Mouse (Mus musculus) adrenal gland, adult 18-20 months (tissue): ENCODE data around the gene Ppcdc. TPM values are rescaled to one million over a fixed set of nuclear protein-coding genes. Genes with fewer than 3 reads are reported as not detected.

ENCODE experiments used
- DNase-seq, 2 experiments: peaks; one replicate each; pipeline ENCODE4 v3.0.0; 2021 to 2022; ENCODE audit warnings: low spot score in 2 of 2
- total RNA-seq, 2 experiments: library from RNA; stranded (reverse); gene quantifications; 1 replicate in 1 of 2; 2 replicates in 1 of 2; pipeline ENCODE4 v1.2.3; 2021

Gene Ppcdc
- total RNA-seq, 2 experiments from 2014 or later, result 15.0 to 18.0 TPM

DNA sequence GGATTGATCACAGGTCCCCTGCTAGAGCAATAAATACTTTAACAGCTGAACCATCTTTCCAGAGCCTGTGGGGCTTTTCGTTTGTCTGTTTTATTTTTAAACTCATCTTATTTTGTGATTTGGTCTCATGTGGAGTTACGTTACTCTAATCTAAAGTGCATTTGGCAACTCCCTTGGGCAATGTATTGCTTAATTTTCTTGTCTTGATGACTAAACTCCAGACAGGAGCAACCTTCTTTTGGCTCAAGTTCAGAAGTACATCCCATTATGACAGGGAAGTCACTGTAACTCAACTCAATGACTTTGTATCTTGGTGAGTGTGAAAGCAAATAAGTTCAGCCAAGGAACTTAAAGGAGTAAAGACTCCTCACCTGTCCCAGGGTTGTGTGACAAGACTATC, 55.3 kb downstream of the Ppcdc start:
- DNase-seq, result no peak

DNA sequence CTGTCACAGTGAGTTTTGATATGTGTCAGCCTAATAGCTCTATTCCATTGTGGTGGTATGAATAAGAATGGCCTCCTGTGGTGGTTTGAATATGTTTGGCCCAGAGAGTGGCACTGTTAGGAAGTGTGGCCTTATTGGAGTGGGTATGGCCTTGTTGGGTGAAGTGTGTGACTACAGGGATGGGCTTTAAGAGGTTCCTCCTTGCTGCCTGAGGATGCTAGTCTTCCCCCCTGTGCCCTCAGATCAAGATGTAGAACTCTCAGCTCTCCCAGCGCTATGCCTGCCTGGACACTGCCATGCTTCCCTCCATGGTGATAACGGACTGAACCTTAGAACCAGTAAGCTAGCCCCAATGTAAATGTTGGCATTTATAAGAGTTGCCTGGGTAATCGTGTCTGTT, 78.9 kb downstream of the Ppcdc start:
- DNase-seq, result no peak

DNA sequence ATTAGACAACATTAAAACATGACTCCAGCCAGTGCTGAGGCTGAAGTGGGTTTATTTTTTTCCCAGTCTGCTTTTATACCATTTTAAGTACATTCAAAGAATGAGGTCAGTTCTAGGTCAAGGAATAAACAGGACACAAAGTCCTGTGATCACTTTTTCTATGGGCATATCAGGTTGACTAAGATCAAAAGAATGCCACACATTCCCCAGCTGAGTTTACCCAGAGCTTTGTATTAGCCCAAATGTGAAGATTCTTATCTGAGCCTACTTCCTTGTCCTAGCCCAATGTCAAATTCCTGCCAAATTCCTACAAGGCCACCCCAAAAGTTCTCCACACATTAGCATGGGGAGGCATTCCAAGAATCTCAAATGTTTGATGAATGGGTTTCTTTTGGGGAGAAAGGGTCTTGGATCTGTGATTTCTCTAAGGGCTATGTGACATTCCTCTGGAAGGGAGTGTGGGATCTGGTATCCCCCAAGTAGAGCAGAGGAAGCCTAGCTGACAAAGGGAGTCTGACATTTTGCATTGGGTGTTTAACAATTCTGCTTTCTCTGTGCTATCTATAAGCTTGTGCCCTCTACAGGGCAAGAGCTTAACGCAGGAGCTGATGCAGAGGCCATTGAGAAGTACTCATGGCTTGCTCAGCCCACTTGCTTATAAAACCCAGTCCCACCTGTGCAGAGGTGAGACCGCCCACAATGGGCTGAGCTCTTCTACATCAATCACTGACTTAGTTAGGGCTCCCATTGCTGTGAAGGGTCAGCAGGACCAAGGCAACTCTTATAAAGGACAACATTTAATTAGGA, 85.3 kb downstream of the Ppcdc start:
- no peak for DNase-seq

DNA sequence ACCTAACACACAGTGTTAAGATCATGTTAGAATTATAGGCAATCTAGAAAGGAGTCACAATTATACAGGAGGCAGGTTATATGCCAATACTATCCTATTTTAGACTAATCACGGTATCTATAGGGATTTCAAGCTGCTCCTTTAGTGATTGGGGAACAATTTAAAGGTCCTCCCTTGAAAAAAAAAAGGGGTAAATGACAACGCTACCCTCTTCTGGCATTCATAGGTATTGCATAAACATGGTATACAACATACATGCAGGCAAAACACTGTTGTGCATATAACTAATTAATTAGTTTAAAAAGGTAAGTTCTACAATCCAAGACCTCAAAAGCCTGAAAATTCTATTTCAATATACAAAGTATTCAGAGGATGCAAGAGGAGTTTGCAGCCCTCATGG, 88.6 kb downstream of the Ppcdc start:
- no peak for DNase-seq

DNA sequence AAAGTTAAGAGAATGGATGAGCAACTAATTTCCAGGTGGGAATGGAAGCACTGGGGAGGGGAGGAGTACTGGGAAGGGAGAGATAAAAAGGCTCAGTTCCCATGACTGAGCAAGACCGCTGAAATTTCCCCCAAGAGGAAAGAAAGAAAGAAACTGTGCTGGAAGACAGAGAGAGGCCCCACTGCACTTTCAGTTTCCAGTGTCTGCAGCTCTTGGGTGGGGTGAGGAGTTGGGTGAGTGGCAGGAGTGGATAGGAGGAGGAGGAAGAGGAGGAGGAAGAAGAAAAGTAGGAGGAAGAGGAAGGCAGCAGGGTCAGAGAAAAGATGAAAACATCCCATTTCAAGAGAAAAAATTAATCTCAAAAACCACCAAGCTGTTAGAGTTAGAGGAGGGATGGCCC, 94.0 kb downstream of the Ppcdc start:
- no peak for DNase-seq

DNA sequence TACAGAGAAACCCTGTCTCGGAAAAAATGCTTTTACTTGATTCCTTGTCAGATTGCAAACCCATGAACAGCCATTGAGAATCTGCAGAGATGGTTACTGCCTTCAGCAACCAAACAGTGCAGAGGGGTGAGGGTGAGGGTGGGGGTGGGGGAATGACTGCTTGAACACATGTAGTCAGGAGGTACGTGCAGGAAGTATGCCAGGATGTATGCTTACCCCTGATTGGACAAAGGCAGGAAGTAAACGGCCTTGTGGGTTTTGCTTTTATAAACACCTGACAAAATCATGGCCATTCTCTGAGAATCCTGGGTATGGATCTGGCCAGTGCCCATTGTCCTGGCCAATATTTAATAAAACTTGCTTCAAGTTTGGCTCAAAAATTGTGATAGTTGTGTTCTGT, 96.2 kb downstream of the Ppcdc start:
- DNase-seq, result no peak

DNA sequence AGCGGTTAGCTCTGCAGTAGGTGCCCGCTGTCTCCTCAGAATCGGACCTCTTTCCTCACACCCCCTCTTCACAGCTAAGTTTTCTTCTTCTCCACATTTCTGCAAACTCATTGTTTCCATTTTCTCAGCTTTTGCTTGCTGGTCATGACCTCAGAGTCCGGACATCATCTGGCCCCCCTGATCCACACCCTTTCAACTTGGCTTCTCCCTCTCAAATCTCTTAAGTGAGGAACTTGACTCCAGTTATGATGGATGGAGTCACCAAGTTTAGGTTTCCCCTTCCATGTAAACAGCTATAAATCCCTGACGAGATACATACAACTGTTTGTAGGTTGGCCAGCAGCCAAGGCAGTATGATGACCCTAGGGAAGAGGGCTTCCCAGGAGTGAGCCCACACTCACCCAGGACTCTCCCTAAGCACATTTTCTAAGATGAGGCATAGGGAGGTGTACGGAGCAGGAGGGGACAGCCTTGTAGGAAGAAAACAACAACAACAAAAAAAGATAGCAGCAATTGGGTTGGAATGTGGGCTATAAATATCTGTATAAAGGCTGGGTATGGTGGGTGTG, 96.9 kb downstream of the Ppcdc start:
- DNase-seq, result no peak

DNA sequence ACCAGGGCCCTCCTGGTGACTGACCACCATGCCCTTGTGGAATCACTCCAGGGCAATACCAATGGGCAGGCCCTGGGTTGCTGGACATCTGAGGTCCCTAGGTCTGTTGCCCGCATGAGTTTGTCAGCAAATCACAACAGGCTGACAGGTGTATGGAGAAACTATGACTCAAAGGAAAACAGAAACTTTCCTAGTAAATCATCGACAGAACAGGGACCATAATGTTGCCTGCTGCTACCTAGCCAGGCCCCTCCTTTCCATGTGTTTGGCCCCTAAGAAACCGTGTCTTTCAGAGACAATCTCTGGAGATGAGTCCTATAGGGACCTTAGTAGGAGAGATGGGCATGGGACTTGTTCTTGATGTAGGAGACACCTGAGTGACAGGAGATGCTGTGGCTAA, 97.7 kb downstream of the Ppcdc start:
- no peak for DNase-seq

DNA sequence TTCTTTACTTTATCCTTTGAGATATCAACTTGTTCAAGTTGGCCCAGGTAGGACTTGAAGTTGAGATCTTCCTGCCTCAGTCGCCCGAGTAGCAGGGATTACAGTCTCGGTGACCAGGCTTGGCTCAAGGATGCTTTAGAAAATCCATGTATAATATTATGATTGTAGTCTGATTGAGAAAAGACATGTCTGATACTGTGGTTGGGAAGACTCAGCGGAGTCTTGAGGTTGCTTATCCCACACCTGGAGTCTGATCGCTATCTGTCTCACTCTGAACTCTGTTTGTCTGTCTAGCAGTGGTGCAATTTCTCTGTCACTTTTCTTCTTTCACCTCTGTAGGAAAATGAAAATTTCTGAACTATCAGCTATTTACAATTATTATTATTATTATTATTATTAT, 99.6 kb downstream of the Ppcdc start:
- DNase-seq, result no peak

DNA sequence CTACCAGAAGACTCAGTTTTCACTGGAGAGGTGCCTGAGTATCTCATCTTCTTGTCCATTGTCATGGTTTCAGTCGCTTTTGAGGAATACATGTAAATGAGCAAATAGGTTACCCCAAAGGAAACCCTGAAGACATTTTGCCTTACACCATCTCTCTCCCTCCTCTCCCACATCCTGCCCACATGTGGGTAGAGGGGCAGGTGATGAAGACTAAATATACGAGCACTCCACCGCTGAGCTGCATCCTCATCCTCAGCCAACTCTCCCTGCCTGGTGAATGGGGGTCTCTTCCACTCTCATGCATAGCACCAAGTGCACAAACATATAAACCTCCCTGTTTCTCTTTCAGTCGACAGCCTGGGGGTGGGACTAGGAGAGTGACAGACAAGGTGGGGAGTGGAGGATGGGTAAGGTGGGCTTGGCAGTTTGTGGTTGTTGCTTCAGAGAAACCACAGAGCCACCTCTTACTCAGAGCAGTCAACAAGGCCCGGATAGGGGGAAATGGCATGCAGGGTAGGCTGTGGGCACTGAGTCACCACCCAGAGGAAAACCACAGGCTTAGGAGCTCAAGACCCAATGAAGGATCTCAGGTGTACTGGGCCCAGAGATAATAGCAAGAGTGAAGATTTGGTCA, 100.2 kb downstream of the Ppcdc start:
- DNase-seq, result no peak

DNA sequence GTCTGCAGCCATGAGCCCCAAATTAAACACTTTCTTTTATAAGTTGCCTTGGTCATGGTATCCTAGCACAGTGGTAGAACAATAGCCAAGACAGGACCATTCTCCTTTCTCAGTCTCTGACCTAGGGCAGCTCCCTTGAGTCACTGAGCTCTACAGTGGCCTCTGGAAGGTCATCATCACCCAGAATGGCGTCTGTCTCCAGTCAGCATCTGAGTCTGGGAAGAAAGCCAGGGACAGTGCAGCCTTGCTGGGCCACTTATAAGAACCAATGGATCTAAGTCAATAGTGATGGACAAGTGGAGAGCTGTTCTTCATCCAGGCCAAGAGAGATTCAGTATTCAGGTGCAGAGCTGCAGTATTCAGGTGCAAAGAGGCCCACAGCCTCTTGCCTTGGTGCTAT, 101.2 kb downstream of the Ppcdc start:
- no peak for DNase-seq

Other genes with a start within 250 kb of the Ppcdc start
- gene Trcg1, start 203.6 kb downstream of the Ppcdc start, total RNA-seq, result not detected
- gene 1700017B05Rik, start 177.5 kb downstream of the Ppcdc start, total RNA-seq, result 10 to 100 TPM; 45.7 to 53.6 TPM
- 10 to 100 TPM in 1 of 2 experiments, 1 to 10 TPM in 1; 7.5 to 13.7 TPM for gene Scamp5, start 27.9 kb upstream of the Ppcdc start, total RNA-seq
- gene Rpp25, start 63.9 kb upstream of the Ppcdc start, total RNA-seq, result 1 to 10 TPM; 1.2 to 1.7 TPM
- 100 to 1,000 TPM; 514 to 860 TPM for gene Cox5a, start 81.2 kb upstream of the Ppcdc start, total RNA-seq
- 10 to 100 TPM; 21.4 to 26.4 TPM for gene Fam219b, start 97.4 kb upstream of the Ppcdc start, total RNA-seq
- 10 to 100 TPM; 34.7 to 36.8 TPM for gene Mpi, start 112.6 kb upstream of the Ppcdc start, total RNA-seq
- gene Scamp2, start 120.8 kb upstream of the Ppcdc start, total RNA-seq, result 10 to 100 TPM; 51.3 to 61.9 TPM
- gene Ulk3, start 149.3 kb upstream of the Ppcdc start, total RNA-seq, result 10 to 100 TPM; 12.3 to 13.6 TPM
- gene Cplx3, start 166.2 kb upstream of the Ppcdc start, total RNA-seq, result not detected
- not detected for gene Lman1l, start 180.7 kb upstream of the Ppcdc start, total RNA-seq
- gene Csk, start 213.5 kb upstream of the Ppcdc start, total RNA-seq, result 10 to 100 TPM; 62.2 to 89.1 TPM
- under 1 TPM in 1 of 2 experiments, not detected in 1; 0.20 TPM for gene Cyp1a2, start 243.6 kb upstream of the Ppcdc start, total RNA-seq
- 1 to 10 TPM in 1 of 2 experiments, under 1 TPM in 1; 0.17 to 1.0 TPM for gene Cyp1a1, start 247.8 kb upstream of the Ppcdc start, total RNA-seq